Mouse (Mus musculus) cortical plate, adult 2 months (tissue): ENCODE measurements around the gene Efcab11.

Experiments used
- CTCF ChIP-seq: fragments of 200-500 bp; IDR thresholded peaks from 2 replicates; pipeline ENCODE4 v1.5.1; 2011; ENCODE audit warnings: mild to moderate bottlenecking, control low read depth, low read length; ENCODE audit not compliant: insufficient read depth; ENCODE audit errors: extremely low read depth
- POLR2A ChIP-seq: fragments of 200-500 bp; IDR thresholded peaks from 2 replicates; pipeline ENCODE4 v1.6.1; 2011; ENCODE audit warnings: mild to moderate bottlenecking, low read length, control low read depth; ENCODE audit not compliant: insufficient read depth; ENCODE audit errors: extremely low read depth

DNA sequence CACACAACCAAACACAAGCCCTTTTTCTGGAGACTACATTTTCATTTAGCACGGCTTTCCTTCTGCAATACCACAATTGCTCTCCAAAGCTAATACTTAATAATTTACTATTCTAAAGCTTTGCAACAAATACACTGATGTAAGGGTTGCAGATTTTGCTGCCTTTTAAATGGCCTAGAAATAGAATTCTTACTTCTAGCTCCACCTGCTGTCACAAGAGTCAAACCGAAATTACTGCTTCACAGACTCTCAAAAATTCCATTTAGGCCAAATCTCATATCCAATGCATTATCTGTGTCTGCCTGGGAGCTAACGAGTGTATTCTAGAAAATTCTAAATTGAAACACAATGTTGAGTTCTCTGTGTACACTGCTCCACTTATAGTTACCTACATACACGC, 23.3 kb downstream of the Efcab11 start:
- TF ChIP-seq CTCF (no peak), POLR2A (no peak)
